In genomic region chr5:20109496-20109895, GRCm38 (mm10) we compare ENCODE assay signal across 19 mouse cellular contexts.
A peak's percentile ranks its signal among the peaks of the same experiment; 100 is the strongest.
DNase-seq lines count a peak whose midpoint lies in the region; ATAC-seq lines count a peak whose summit lies in the region.
"Had no signal": no experiment of that assay in that cellular context is flagged by ENCODE, and none has a peak within 500 bp of the region (broad histone marks: within the 10 kb centered on the region; RNA-seq: fewer than 3 reads in every experiment).

No protein-coding gene starts in this region.

- no peak for DNase-seq in frontal cortex, postnatal 10 days (ENCODE audit: low spot score in 2 of 2)
- peak; percentile 59 to 60 for DNase-seq in cerebellum, adult 18-20 months
- DNase-seq in cerebellum, postnatal 36 days, result peak; percentile 44 to 52
- peak; percentile 54 to 62 for DNase-seq in right cerebral cortex, postnatal 10 days (ENCODE audit: low spot score in 2 of 2)
- no peak for DNase-seq in layer of hippocampus, postnatal 10 days (ENCODE audit: low spot score in 2 of 2)
- DNase-seq in retina, postnatal 1 day, result no peak
- DNase-seq: adrenal gland, adult 2 months; embryo, embryonic 11 days; kidney, adult 18-20 months; kidney, postnatal 10 days; lung, postnatal 10 days; thymus, adult 18-20 months had no signal

- WGBS in hindbrain, embryonic 16.5 days, result 78% methylated on average over 3 of the region's 3 CpGs

- peaks cover 4% of the 10 kb centered on the region for H3K4me1 ChIP-seq in hindbrain, embryonic 16.5 days (ENCODE audit: control insufficient read depth, insufficient read depth, low read depth, low read length)
- H3K4me1 ChIP-seq: embryonic facial prominence, embryonic 15.5 days; forebrain, embryonic 10.5 days; limb, embryonic 12.5 days; liver, embryonic 15.5 days; megakaryocyte, embryonic 14.5 days had no signal

- H3K36me3 ChIP-seq in hindbrain, embryonic 16.5 days (ENCODE audit: control insufficient read depth, insufficient read depth, low read length), result no peaks in the 10 kb centered on the region
- H3K36me3 ChIP-seq: embryonic facial prominence, embryonic 15.5 days; forebrain, embryonic 10.5 days; limb, embryonic 12.5 days; liver, embryonic 15.5 days had no signal

- ATAC-seq in frontal cortex, adult (ENCODE audit: low TSS enrichment), result peak; percentile 76
- ATAC-seq in hindbrain, embryonic 16.5 days, result no peak

- no peak overlapping the region for H3K27ac ChIP-seq in hindbrain, embryonic 16.5 days (ENCODE audit: low read depth, low read length)
- H3K27ac ChIP-seq: embryonic facial prominence, embryonic 15.5 days; forebrain, embryonic 10.5 days; limb, embryonic 12.5 days; liver, embryonic 15.5 days had no signal

- H3K9ac ChIP-seq in hindbrain, embryonic 16.5 days (ENCODE audit: low read depth, low read length), result no peak overlapping the region
- H3K9ac ChIP-seq: embryonic facial prominence, embryonic 15.5 days; limb, embryonic 12.5 days; liver, embryonic 15.5 days had no signal

- H3K9me3 ChIP-seq in hindbrain, embryonic 16.5 days (ENCODE audit: control insufficient read depth, low read length), result no peaks in the 10 kb centered on the region
- H3K9me3 ChIP-seq: embryonic facial prominence, embryonic 15.5 days; forebrain, embryonic 10.5 days; limb, embryonic 12.5 days; liver, embryonic 15.5 days; megakaryocyte, embryonic 14.5 days had no signal

- H3K4me2 ChIP-seq in hindbrain, embryonic 16.5 days (ENCODE audit: low read length), result no peak overlapping the region
- H3K4me2 ChIP-seq: embryonic facial prominence, embryonic 15.5 days; limb, embryonic 12.5 days; liver, embryonic 15.5 days had no signal

- H3K4me3 ChIP-seq in hindbrain, embryonic 16.5 days (ENCODE audit: low read length), result no peak overlapping the region
- H3K4me3 ChIP-seq: embryonic facial prominence, embryonic 15.5 days; forebrain, embryonic 10.5 days; limb, embryonic 12.5 days; liver, embryonic 15.5 days; megakaryocyte, embryonic 14.5 days had no signal

- H3K27me3 ChIP-seq in hindbrain, embryonic 16.5 days (replicated peaks; ENCODE audit: control insufficient read depth, insufficient read depth, low read length), result no peaks in the 10 kb centered on the region
- H3K27me3 ChIP-seq: embryonic facial prominence, embryonic 15.5 days; limb, embryonic 12.5 days; liver, embryonic 15.5 days; megakaryocyte, embryonic 14.5 days had no signal

Comparison
In these comparisons a context has a peak if more than half of its experiments do, and no peak if none do; other contexts are left out.
1. DNase-seq: peak in cerebellum, adult 18-20 months (2 of 2), cerebellum, postnatal 36 days (2 of 2) and right cerebral cortex, postnatal 10 days (2 of 2); none in frontal cortex, postnatal 10 days (0 of 2), layer of hippocampus, postnatal 10 days (0 of 2) and retina, postnatal 1 day (single experiment).